Comparison of ENCODE assay signal across 8 mouse cellular contexts in genomic region chrX:101221834-101222795, GRCm38 (mm10). TPM values are rescaled to one million over a fixed set of nuclear protein-coding genes. Genes with fewer than 3 reads are reported as not detected.
A peak's percentile ranks its signal among the peaks of the same experiment; 100 is the strongest.
DNase-seq lines count a peak whose midpoint lies in the region; ATAC-seq and TF ChIP-seq lines count a peak whose summit lies in the region.

TSS of gene Snx12 (minus strand) at chrX:101222563.

- ATAC-seq in kidney, embryonic 14.5 days (ENCODE audit: low FRiP score, low TSS enrichment): peak; percentile 97
- peak; percentile 96 for ATAC-seq in limb, embryonic 15.5 days (ENCODE audit: insufficient number of reproducible peaks, low FRiP score, low TSS enrichment, low read depth)

- peaks cover 2% of the 10 kb centered on the region; the same call in 1 of the 2 replicates for H3K4me1 ChIP-seq in bone marrow macrophage, adult 2 months (ENCODE audit: control insufficient read depth, insufficient read depth, low read length)
- H3K4me1 ChIP-seq in embryonic fibroblast, embryonic 13.5 days (ENCODE audit: control insufficient read depth, insufficient read depth, low read length): no peaks in the 10 kb centered on the region
- H3K4me1 ChIP-seq in kidney, embryonic 14.5 days (ENCODE audit: control insufficient read depth, insufficient read depth, low read length): no peaks in the 10 kb centered on the region
- no peaks in the 10 kb centered on the region for H3K4me1 ChIP-seq in limb, embryonic 15.5 days

- H3K27me3 ChIP-seq in kidney, embryonic 14.5 days (ENCODE audit: control insufficient read depth, insufficient read depth, low read length): no peaks in the 10 kb centered on the region
- H3K27me3 ChIP-seq in limb, embryonic 15.5 days: no peaks in the 10 kb centered on the region

- WGBS in kidney, embryonic 14.5 days: 21% methylated on average over 55 of the region's 55 CpGs
- 22% methylated on average over 54 of the region's 55 CpGs for WGBS in limb, embryonic 15.5 days

- H3K9ac ChIP-seq in kidney, embryonic 14.5 days (ENCODE audit: low read depth, low read length): peak within 1 kb of the TSS; percentile 64
- H3K9ac ChIP-seq in limb, embryonic 15.5 days: peak within 1 kb of the TSS; percentile 47

- peak; percentile 93 for DNase-seq in A20 (ENCODE audit: low read depth, low spot score)
- DNase-seq in heart, adult 9 months (ENCODE audit: low spot score in 2 of 2): peak; percentile 93 to 95
- peak; percentile 41 to 67 for DNase-seq in monocyte, adult 2 months (ENCODE audit: low read depth in 1 of 2, low spot score in 2 of 2)
- DNase-seq in spleen, postnatal 36 days (ENCODE audit: low spot score in 2 of 2): peak; percentile 83 to 85

- H3K9me3 ChIP-seq in kidney, embryonic 14.5 days (ENCODE audit: control insufficient read depth, low read length): no peaks in the 10 kb centered on the region
- H3K9me3 ChIP-seq in limb, embryonic 15.5 days: no peaks in the 10 kb centered on the region

- no peaks in the 10 kb centered on the region; the same call in 1 of the 2 replicates for H3K36me3 ChIP-seq in kidney, embryonic 14.5 days (ENCODE audit: control insufficient read depth, insufficient read depth, low read length)
- H3K36me3 ChIP-seq in limb, embryonic 15.5 days: no peaks in the 10 kb centered on the region

- peak within 1 kb of the TSS; percentile 81 for H3K27ac ChIP-seq in bone marrow macrophage, adult 2 months (ENCODE audit: insufficient read depth, low read depth, low read length)
- peak within 1 kb of the TSS; percentile 86 for H3K27ac ChIP-seq in embryonic fibroblast, embryonic 13.5 days (ENCODE audit: insufficient read depth, low read length)
- H3K27ac ChIP-seq in kidney, embryonic 14.5 days (ENCODE audit: low read depth, low read length): peak within 1 kb of the TSS; percentile 59; the same call in 1 of the 2 replicates
- H3K27ac ChIP-seq in limb, embryonic 15.5 days: peak within 1 kb of the TSS; percentile 77

- peak within 1 kb of the TSS; percentile 94 for H3K4me3 ChIP-seq in bone marrow macrophage, adult 2 months (ENCODE audit: insufficient read depth, low read length)
- peak within 1 kb of the TSS; percentile 71 for H3K4me3 ChIP-seq in embryonic fibroblast, embryonic 13.5 days (ENCODE audit: insufficient read depth, low read length)
- H3K4me3 ChIP-seq in kidney, embryonic 14.5 days (ENCODE audit: low read length): peak within 1 kb of the TSS; percentile 57
- peak within 1 kb of the TSS; percentile 54 for H3K4me3 ChIP-seq in limb, embryonic 15.5 days

- TF ChIP-seq CTCF in bone marrow macrophage, adult 2 months (IDR thresholded peaks at IDR 0.05; ENCODE audit: low read depth, low read length): no peak
- no peak for TF ChIP-seq CTCF in embryonic fibroblast, embryonic 13.5 days (IDR thresholded peaks at IDR 0.05; ENCODE audit: borderline replicate concordance, insufficient read depth, low read length)

- TF ChIP-seq POLR2A in bone marrow macrophage, adult 2 months (IDR thresholded peaks at IDR 0.05; ENCODE audit: borderline replicate concordance, low read depth, low read length): no peak
- peak; percentile 68 for TF ChIP-seq POLR2A in embryonic fibroblast, embryonic 13.5 days (IDR thresholded peaks at IDR 0.05; ENCODE audit: low read depth, low read length)

- H3K4me2 ChIP-seq in kidney, embryonic 14.5 days (replicated peaks; ENCODE audit: low read depth, low read length): peak within 1 kb of the TSS; percentile 51
- peak within 1 kb of the TSS; percentile 46 for H3K4me2 ChIP-seq in limb, embryonic 15.5 days

RNA-seq across cellular contexts. Expression of gene Snx12, which starts in this region (rescaled TPM):
- polyA plus RNA-seq in bone marrow macrophage, adult 2 months (2012; ENCODE audit: insufficient read depth, insufficient read length, missing spikeins): 55.8 and 66.5 TPM in 2 replicates
- polyA plus RNA-seq in embryonic fibroblast, embryonic 13.5 days (2011; ENCODE audit: insufficient read length, low read depth, missing spikeins): 73.9 and 83.3 TPM in 2 replicates
- polyA plus RNA-seq in kidney, embryonic 14.5 days (2014; fragmentation: Nextera tagmentation; extraction: Ambion mirVana): 43.1 and 52.6 TPM in 2 replicates
- polyA plus RNA-seq in limb, embryonic 15.5 days (2015; fragmentation: Nextera tagmentation; extraction: Ambion mirVana): 52.0 and 52.8 TPM in 2 replicates

Comparison
In these comparisons a context has a peak if more than half of its experiments do, and no peak if none do; other contexts are left out.
1. Peak in every context shown above with its lines: DNase-seq, ATAC-seq, H3K4me3 ChIP-seq and H3K27ac ChIP-seq.